Mouse (Mus musculus) liver, postnatal 0 days (tissue): ENCODE results near the gene Sox14.

Experiments used
- CTCF ChIP-seq: sonication (generic); IDR thresholded peaks from 2 replicates; pipeline ENCODE4 v1.5.1; 2016; ENCODE audit warnings: antibody characterized with exemption, low read depth
- EP300 ChIP-seq: IDR thresholded peaks from 2 replicates; pipeline ENCODE4 v1.6.1; 2016; ENCODE audit warnings: antibody characterized with exemption, low read depth, mild to moderate bottlenecking

- TF ChIP-seq CTCF (no peak), EP300 (no peak)
Measured at GRCm38 (mm10) chr9:99870780-99871555, 5.0 kb downstream of the Sox14 start.
